Mouse (Mus musculus) spleen, postnatal 0 days (tissue): ENCODE results near the gene Dok1. TPM values are rescaled to one million over a fixed set of nuclear protein-coding genes. Genes with fewer than 3 reads are reported as not detected.

Experiments
- polyA plus RNA-seq: library from polyadenylated mRNA; unstranded; fragments of >200 nt; fragmentation: Nextera tagmentation; extraction: Ambion mirVana; gene quantifications from 2 replicates; pipeline ENCODE4 v1.2.1, GENCODE M21; 2015

Dok1 gene
- polyA plus RNA-seq, result 26.3 and 28.2 TPM in 2 replicates

GRCm38 (mm10) chr6:83033249-83034185 is at the start of gene Dok1, which contains the start of gene Loxl3:
Gene Dok1, minus strand, starts transcription at chr6:83033471.
Gene Loxl3, plus strand, starts transcription at chr6:83034173.

GRCm38 (mm10) chr6:83077630-83078323 is 44.5 kb upstream of the Dok1 start, which contains the start of gene Pcgf1:
Gene Pcgf1, plus strand, starts transcription at chr6:83077869.

GRCm38 (mm10) chr6:83070247-83070310 is 36.8 kb upstream of the Dok1 start, which contains the start of gene Tlx2:
Gene Tlx2, minus strand, starts transcription at chr6:83070293.

GRCm38 (mm10) chr6:83057790-83058189 is 24.5 kb upstream of the Dok1 start, which contains the start of gene Dqx1:
Gene Dqx1, plus strand, starts transcription at chr6:83057844.

GRCm38 (mm10) chr6:83054871-83055431 is 21.7 kb upstream of the Dok1 start, which contains the start of gene Htra2:
Gene Htra2, minus strand, starts transcription at chr6:83055273.

GRCm38 (mm10) chr6:83054074-83054851 is 21.0 kb upstream of the Dok1 start, which contains the start of gene Aup1:
Gene Aup1, plus strand, starts transcription at chr6:83054521.

Other genes starting within 250 kb of the Dok1 start
- 0.36 and 0.43 TPM in 2 replicates for gene Sema4f, start 93.7 kb downstream of the Dok1 start, polyA plus RNA-seq
- gene M1ap, start 86.6 kb downstream of the Dok1 start, polyA plus RNA-seq, result 15.5 and 16.1 TPM in 2 replicates
- gene Loxl3, start 702 bp upstream of the Dok1 start, polyA plus RNA-seq, result 1.8 and 3.1 TPM in 2 replicates
- 193 and 196 TPM in 2 replicates for gene Aup1, start 21.1 kb upstream of the Dok1 start, polyA plus RNA-seq
- 114 and 124 TPM in 2 replicates for gene Htra2, start 21.8 kb upstream of the Dok1 start, polyA plus RNA-seq
- 0.59 and 0.73 TPM in 2 replicates for gene Dqx1, start 24.4 kb upstream of the Dok1 start, polyA plus RNA-seq
- gene Tlx2, start 36.8 kb upstream of the Dok1 start, polyA plus RNA-seq, result not detected in 2 replicates
- gene Pcgf1, start 44.4 kb upstream of the Dok1 start, polyA plus RNA-seq, result 23.5 and 25.1 TPM in 2 replicates
- 0.51 and 1.0 TPM in 2 replicates for gene Lbx2, start 52.9 kb upstream of the Dok1 start, polyA plus RNA-seq
- 1.6 and 2.2 TPM in 2 replicates for gene Ccdc142, start 68.1 kb upstream of the Dok1 start, polyA plus RNA-seq
- gene Gm42688, start 68.1 kb upstream of the Dok1 start, polyA plus RNA-seq, result 1.4 and 2.5 TPM in 2 replicates
- 78.0 and 87.2 TPM in 2 replicates for gene Mrpl53, start 75.6 kb upstream of the Dok1 start, polyA plus RNA-seq
- 32.6 and 33.7 TPM in 2 replicates for gene Mogs, start 82.0 kb upstream of the Dok1 start, polyA plus RNA-seq
- gene Wbp1, start 88.1 kb upstream of the Dok1 start, polyA plus RNA-seq, result 36.8 and 44.2 TPM in 2 replicates
- 8.7 and 10.1 TPM in 2 replicates for gene Ino80b, start 92.0 kb upstream of the Dok1 start, polyA plus RNA-seq
- gene Rtkn, start 102.0 kb upstream of the Dok1 start, polyA plus RNA-seq, result 3.6 and 3.9 TPM in 2 replicates
- gene Wdr54, start 122.9 kb upstream of the Dok1 start, polyA plus RNA-seq, result 0.40 and 0.43 TPM in 2 replicates
- 0.10 and 0.11 TPM in 2 replicates for gene 1700003E16Rik, start 122.9 kb upstream of the Dok1 start, polyA plus RNA-seq
- gene Dctn1, start 132.4 kb upstream of the Dok1 start, polyA plus RNA-seq, result 25.0 and 30.5 TPM in 2 replicates
- 0.07 and 0.11 TPM in 2 replicates for gene Slc4a5, start 186.4 kb upstream of the Dok1 start, polyA plus RNA-seq